ENCODE assay signal across 22 mouse cellular contexts in the genomic region with DNA sequence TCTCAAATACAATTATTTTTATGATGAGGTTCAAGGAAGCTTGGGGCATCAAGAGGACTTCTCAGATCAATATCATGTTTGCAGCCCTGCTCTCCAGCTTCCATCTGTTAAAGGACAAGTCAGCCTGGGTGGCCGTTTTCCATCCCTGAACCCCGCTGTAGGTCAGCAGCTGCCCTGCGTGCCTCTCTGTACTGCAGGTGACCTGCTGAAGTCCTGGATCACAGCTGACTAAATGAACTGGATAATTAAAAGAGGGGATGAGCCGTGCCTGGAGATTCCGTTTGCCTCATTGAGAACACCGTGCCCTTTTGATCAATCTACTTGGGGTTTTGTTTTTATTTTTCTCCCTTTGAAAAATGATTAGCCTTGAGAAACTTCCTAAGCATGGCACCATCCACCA.
A peak's percentile ranks its signal among the peaks of the same experiment; 100 is the strongest.
DNase-seq lines count a peak whose midpoint lies in the region; ATAC-seq and TF ChIP-seq lines count a peak whose summit lies in the region.
"Had no signal": no experiment of that assay in that cellular context is flagged by ENCODE, and none has a peak within 500 bp of the region (broad histone marks: within the 10 kb centered on the region; RNA-seq: fewer than 3 reads in every experiment).

No protein-coding gene starts in this region.

- no peak overlapping the region for H3K4me2 ChIP-seq in kidney, embryonic 15.5 days
- no peak overlapping the region for H3K4me2 ChIP-seq in kidney, postnatal 0 days (ENCODE audit: low read length)
- H3K4me2 ChIP-seq: embryonic facial prominence, embryonic 13.5 days; embryonic facial prominence, embryonic 15.5 days; forebrain, embryonic 12.5 days had no signal

- H3K9me3 ChIP-seq in kidney, embryonic 15.5 days (replicated peaks) = no peaks in the 10 kb centered on the region
- H3K9me3 ChIP-seq in kidney, postnatal 0 days (replicated peaks; ENCODE audit: low read length) = no peaks in the 10 kb centered on the region
- H3K9me3 ChIP-seq: embryonic facial prominence, embryonic 13.5 days; embryonic facial prominence, embryonic 15.5 days; forebrain, embryonic 10.5 days; forebrain, embryonic 12.5 days had no signal

- no peak overlapping the region for H3K4me3 ChIP-seq in kidney, embryonic 15.5 days (replicated peaks)
- no peak overlapping the region for H3K4me3 ChIP-seq in kidney, postnatal 0 days (replicated peaks; ENCODE audit: low read depth, low read length)
- H3K4me3 ChIP-seq: embryonic facial prominence, embryonic 13.5 days; embryonic facial prominence, embryonic 15.5 days; erythroblast, embryonic 14.5 days; forebrain, embryonic 10.5 days; forebrain, embryonic 12.5 days had no signal

- TF ChIP-seq CTCF in kidney, postnatal 0 days (IDR thresholded peaks at IDR 0.05; ENCODE audit: low read depth) = no peak

- ATAC-seq in kidney, embryonic 15.5 days (replicated peaks; ENCODE audit: low FRiP score) = peak; percentile 74
- ATAC-seq in kidney, postnatal 0 days (replicated peaks; ENCODE audit: low FRiP score, low read depth) = no peak
- ATAC-seq: forebrain, embryonic 14.5 days had no signal

- no peak overlapping the region for H3K27ac ChIP-seq in kidney, embryonic 15.5 days
- H3K27ac ChIP-seq in kidney, postnatal 0 days = no peak overlapping the region
- H3K27ac ChIP-seq: embryonic facial prominence, embryonic 13.5 days; embryonic facial prominence, embryonic 15.5 days; forebrain, embryonic 10.5 days; forebrain, embryonic 12.5 days had no signal

- no peaks in the 10 kb centered on the region for H3K36me3 ChIP-seq in kidney, embryonic 15.5 days
- no peaks in the 10 kb centered on the region for H3K36me3 ChIP-seq in kidney, postnatal 0 days (ENCODE audit: insufficient read depth, low read length)
- H3K36me3 ChIP-seq: embryonic facial prominence, embryonic 13.5 days; embryonic facial prominence, embryonic 15.5 days; forebrain, embryonic 10.5 days; forebrain, embryonic 12.5 days had no signal

- H3K4me1 ChIP-seq in kidney, embryonic 15.5 days = peaks cover 11% of the 10 kb centered on the region; the same call in 1 of the 2 replicates
- no peaks in the 10 kb centered on the region for H3K4me1 ChIP-seq in kidney, postnatal 0 days (replicated peaks; ENCODE audit: insufficient read depth, low read length)
- H3K4me1 ChIP-seq: embryonic facial prominence, embryonic 15.5 days; forebrain, embryonic 10.5 days; forebrain, embryonic 12.5 days had no signal

- no peak for DNase-seq in kidney, adult 11 months
- peak; percentile 7 for DNase-seq in kidney, postnatal 0 days (ENCODE audit: low spot score)
- DNase-seq in kidney, postnatal 10 days = no peak
- DNase-seq in retina, embryonic 14.5 days (ENCODE audit: low spot score) = peak; percentile 3
- no peak for DNase-seq in retina, postnatal 1 day
- DNase-seq: adrenal gland, adult 2 months; adrenal gland, postnatal 10 days; adrenal gland, postnatal 25 days; cerebellum, adult 11 months; cerebellum, adult 18-20 months; cerebellum, adult 8-10 months; cerebellum, adult 9-11 months; cerebellum, postnatal 14 days; cerebellum, postnatal 36 days; embryo, embryonic 11 days had no signal

- no peak overlapping the region for H3K9ac ChIP-seq in kidney, embryonic 15.5 days
- no peak overlapping the region for H3K9ac ChIP-seq in kidney, postnatal 0 days (ENCODE audit: low read depth, low read length)
- H3K9ac ChIP-seq: embryonic facial prominence, embryonic 13.5 days; embryonic facial prominence, embryonic 15.5 days; forebrain, embryonic 12.5 days had no signal

- no peaks in the 10 kb centered on the region for H3K27me3 ChIP-seq in kidney, embryonic 15.5 days
- no peaks in the 10 kb centered on the region for H3K27me3 ChIP-seq in kidney, postnatal 0 days (ENCODE audit: insufficient read depth, low read length)
- H3K27me3 ChIP-seq: embryonic facial prominence, embryonic 13.5 days; embryonic facial prominence, embryonic 15.5 days; forebrain, embryonic 12.5 days had no signal

- WGBS in kidney, embryonic 15.5 days = 31% methylated on average over 6 of the region's 6 CpGs
- WGBS in kidney, postnatal 0 days = 44% methylated on average over 6 of the region's 6 CpGs

Comparison
In these comparisons a context has a peak if more than half of its experiments do, and no peak if none do; other contexts are left out.
1. DNase-seq: peak in kidney, postnatal 0 days (single experiment) and retina, embryonic 14.5 days (single experiment); none in kidney, adult 11 months (single experiment), kidney, postnatal 10 days (single experiment) and retina, postnatal 1 day (single experiment).